Comparison of ENCODE assay signal across 7 mouse cellular contexts in genomic region chr8:107324142-107324541, GRCm38 (mm10). TPM values are rescaled to one million over a fixed set of nuclear protein-coding genes. Genes with fewer than 3 reads are reported as not detected.
DNase-seq lines count a peak whose midpoint lies in the region; ATAC-seq and TF ChIP-seq lines count a peak whose summit lies in the region.

No protein-coding gene starts in this region.

- no peaks in the 10 kb centered on the region for H3K27me3 ChIP-seq in cerebellum, adult 2 months (ENCODE audit: control insufficient read depth, insufficient read depth, low read length)
- no peaks in the 10 kb centered on the region for H3K27me3 ChIP-seq in small intestine, adult 2 months (ENCODE audit: control insufficient read depth, insufficient read depth, low read length)

- H3K36me3 ChIP-seq in small intestine, adult 2 months (ENCODE audit: control insufficient read depth, insufficient read depth, low read length) = no peaks in the 10 kb centered on the region

- no peak overlapping the region for H3K4me3 ChIP-seq in cerebellum, adult 2 months (replicated peaks; ENCODE audit: insufficient read depth, low read depth, low read length)
- H3K4me3 ChIP-seq in small intestine, adult 2 months (ENCODE audit: low read depth, low read length) = no peak overlapping the region

- TF ChIP-seq CTCF in cerebellum, adult 2 months (IDR thresholded peaks at IDR 0.05; ENCODE audit: borderline replicate concordance, insufficient read depth, low read depth, low read length) = peak; percentile 97
- peak; percentile 81; the same call in 1 of the 2 replicates for TF ChIP-seq CTCF in small intestine, adult 2 months (IDR thresholded peaks at IDR 0.05; ENCODE audit: extremely low read depth, insufficient read length, insufficient replicate concordance, low read depth, low read length)

- peak; percentile 99 for ATAC-seq in megakaryocyte progenitor cell, adult 5-6 weeks (replicated peaks; ENCODE audit: poor library complexity)

- DNase-seq in WW6 (ENCODE audit: low read depth, low spot score) = peak; percentile 62
- peak; percentile 79 to 81 for DNase-seq in cerebellum, adult 2 months
- DNase-seq in frontal cortex, adult 2 months (ENCODE audit: extremely low spot score in 1 of 2, low spot score in 1 of 2) = peak; percentile 63 to 94
- peak; percentile 87 for DNase-seq in hindlimb bud, embryonic 11.5 days (ENCODE audit: extremely low spot score, low read depth, low spot score)
- peak; percentile 72 for DNase-seq in left cerebral cortex, adult 11 months (ENCODE audit: low spot score)

- H3K4me1 ChIP-seq in cerebellum, adult 2 months (ENCODE audit: control insufficient read depth, insufficient read depth, low read length) = no peaks in the 10 kb centered on the region
- no peaks in the 10 kb centered on the region for H3K4me1 ChIP-seq in small intestine, adult 2 months (ENCODE audit: control insufficient read depth, insufficient read depth, insufficient read length, low read length)

- TF ChIP-seq POLR2A in cerebellum, adult 2 months (IDR thresholded peaks at IDR 0.05; ENCODE audit: borderline replicate concordance, insufficient read depth, low read length) = no peak
- no peak for TF ChIP-seq POLR2A in small intestine, adult 2 months (IDR thresholded peaks at IDR 0.05; ENCODE audit: low read depth, low read length)

- no peak overlapping the region for H3K27ac ChIP-seq in cerebellum, adult 2 months (ENCODE audit: insufficient read depth, low read length)
- no peak overlapping the region for H3K27ac ChIP-seq in small intestine, adult 2 months (ENCODE audit: insufficient read depth, low read depth, low read length)

- WGBS in cerebellum, adult 2 months = 0% methylated on average over 1 of the region's 1 CpGs
- 0% methylated on average over 1 of the region's 1 CpGs for WGBS in small intestine, adult 2 months

RNA-seq across cellular contexts. Expression of gene Nfat5, which starts 30.9 kb away (rescaled TPM):
- polyA plus RNA-seq in cerebellum, adult 2 months (2012; rRNA removed) = 37.5 and 41.1 TPM in 2 replicates
- polyA plus RNA-seq in frontal cortex, adult 2 months (2012; rRNA removed) = 39.3 and 39.8 TPM in 2 replicates
- 30.1 and 32.3 TPM in 2 replicates for total RNA-seq in megakaryocyte progenitor cell, adult 5-6 weeks (2015)
- 18.8 and 20.9 TPM in 2 replicates for total RNA-seq in megakaryocyte progenitor cell, adult 5-6 weeks (2017)
- polyA plus RNA-seq in small intestine, adult 2 months (2012; rRNA removed) = 6.0 and 15.5 TPM in 2 replicates
